Mouse (Mus musculus): ENCODE measurements at regions not wholly inside any gene's neighbourhood (a gene's known extent, or its start where the extent isn't known, plus 50 kb on each side); places are given as distances from the start of the nearest gene placed in this dataset.
A peak's percentile ranks its signal among the peaks of the same experiment; 100 is the strongest.

- intact Hi-C loops (cut with DNase I; ENCODE audit: low total_unique reads), result no loop called here
- DNase-seq, result peak; percentile 41
Observed at GRCm38 (mm10) chr2:167826922-167827703, 104.7 kb upstream of the Ptpn1 start.

- intact Hi-C loops (cut with DNase I; ENCODE audit: low total_unique reads), result no loop called here
- peak; percentile 42 for DNase-seq
Observed at GRCm38 (mm10) chr2:167823513-167823912, 108.3 kb upstream of the Ptpn1 start.

- intact Hi-C loops (cut with DNase I; ENCODE audit: low total_unique reads), result no loop called here
- DNase-seq, result no peak
Observed at GRCm38 (mm10) chr2:167823044-167823443, 108.8 kb upstream of the Ptpn1 start.

- intact Hi-C loops (cut with DNase I; ENCODE audit: low total_unique reads), result no loop called here
- no peak for DNase-seq
Observed at GRCm38 (mm10) chr2:167821186-167821585, 110.7 kb upstream of the Ptpn1 start.

- no peak for DNase-seq
- intact Hi-C loops (cut with DNase I; ENCODE audit: low total_unique reads), result no loop called here
Observed at GRCm38 (mm10) chr2:167818799-167819198, 113.1 kb upstream of the Ptpn1 start.

GRCm38 (mm10) chr2:167817030-167817429, 114.8 kb upstream of the Ptpn1 start:
- intact Hi-C loops (cut with DNase I; ENCODE audit: low total_unique reads), result no loop called here
- no peak for DNase-seq

GRCm38 (mm10) chr2:167815123-167815522, 116.7 kb upstream of the Ptpn1 start:
- no peak for DNase-seq
- intact Hi-C loops (cut with DNase I; ENCODE audit: low total_unique reads), result no loop called here

GRCm38 (mm10) chr2:167809256-167809655, 119.6 kb upstream of the Tmem189 start:
- DNase-seq, result no peak
- intact Hi-C loops (cut with DNase I; ENCODE audit: low total_unique reads), result no loop called here

GRCm38 (mm10) chr2:167805629-167806304, 116.1 kb upstream of the Tmem189 start:
- intact Hi-C loops (cut with DNase I; ENCODE audit: low total_unique reads), result no loop called here
- DNase-seq, result no peak

- DNase-seq, result no peak
- intact Hi-C loops (cut with DNase I; ENCODE audit: low total_unique reads), result no loop called here
Observed at GRCm38 (mm10) chr2:167804493-167805227, 115.0 kb upstream of the Tmem189 start.

- no peak for DNase-seq
Observed at GRCm38 (mm10) chr2:167802494-167802893, 112.9 kb upstream of the Tmem189 start.

GRCm38 (mm10) chr2:167801389-167801788, 111.8 kb upstream of the Tmem189 start:
- intact Hi-C loops (cut with DNase I; ENCODE audit: low total_unique reads), result no loop called here
- no peak for DNase-seq

More at GRCm38 (mm10) chr2:167802494-167802893, 112.9 kb upstream of the Tmem189 start:
- intact Hi-C loops (cut with DNase I; ENCODE audit: low total_unique reads), result no loop called here

- intact Hi-C loops (cut with DNase I; ENCODE audit: low total_unique reads), result no loop called here
- no peak for DNase-seq
Observed at GRCm38 (mm10) chr2:167800648-167801245, 111.1 kb upstream of the Tmem189 start.

- no peak for DNase-seq
- intact Hi-C loops (cut with DNase I; ENCODE audit: low total_unique reads), result no loop called here
Observed at GRCm38 (mm10) chr2:167799629-167800387, 110.2 kb upstream of the Tmem189 start.

- intact Hi-C loops (cut with DNase I; ENCODE audit: low total_unique reads), result no loop called here
- no peak for DNase-seq
Observed at GRCm38 (mm10) chr2:167798969-167799513, 109.4 kb upstream of the Tmem189 start.

- no peak for DNase-seq
- intact Hi-C loops (cut with DNase I; ENCODE audit: low total_unique reads), result no loop called here
Observed at GRCm38 (mm10) chr2:167798076-167798782, 108.6 kb upstream of the Tmem189 start.

GRCm38 (mm10) chr2:167795491-167795890, 105.9 kb upstream of the Tmem189 start:
- intact Hi-C loops (cut with DNase I; ENCODE audit: low total_unique reads), result no loop called here
- no peak for DNase-seq

GRCm38 (mm10) chr2:167793916-167794315, 104.3 kb upstream of the Tmem189 start:
- intact Hi-C loops (cut with DNase I; ENCODE audit: low total_unique reads), result no loop called here

More at GRCm38 (mm10) chr2:167793916-167794315, 104.3 kb upstream of the Tmem189 start:
- DNase-seq, result no peak
